Mouse (Mus musculus): ENCODE results near the gene Colec11.

GRCm38 (mm10) chr12:28625407-28625806 is 2.2 kb upstream of the Colec11 start:
- TF ChIP-seq POLR2A (IDR thresholded peaks at IDR 0.05; ENCODE audit: extremely low read depth, insufficient read depth, low read length) (no peak), CTCF (IDR thresholded peaks at IDR 0.05; ENCODE audit: low read depth, low read length) (no peak)
